Mouse (Mus musculus) retina, adult 2 months (tissue): ENCODE results near the gene 3300002I08Rik.
"Not testable (repeated sequence)": the region's sequence is repeated elsewhere in the genome, so short reads cannot be mapped to it uniquely, and the experiment has no call there.

Experiments used
- DNase-seq: peaks from one replicate; pipeline ENCODE4 v3.0.0-alpha.2; 2012; ENCODE audit warnings: low read depth, low spot score

3300002I08Rik gene

GRCm38 (mm10) chr2:150362113-150362877, at the start of gene 3300002I08Rik:
TSS of gene 3300002I08Rik (minus strand) at chr2:150362765.
- peak; percentile 86 for DNase-seq

GRCm38 (mm10) chr2:150412146-150412545, 49.6 kb upstream of the 3300002I08Rik start:
- DNase-seq = not testable (repeated sequence)

GRCm38 (mm10) chr2:150390198-150390597, 27.6 kb upstream of the 3300002I08Rik start:
- DNase-seq = no peak

- not testable (repeated sequence) for DNase-seq
Measured at GRCm38 (mm10) chr2:150385553-150386106, 23.1 kb upstream of the 3300002I08Rik start.

GRCm38 (mm10) chr2:150362878-150363229, 289 bp upstream of the 3300002I08Rik start:
- DNase-seq = no peak

GRCm38 (mm10) chr2:150357136-150357535, 5.4 kb downstream of the 3300002I08Rik start:
- DNase-seq = not testable (repeated sequence)

- DNase-seq = no peak
Measured at GRCm38 (mm10) chr2:150323402-150323801, 39.2 kb downstream of the 3300002I08Rik start, which contains the start of gene Gm10130. TSS of gene Gm10130 (plus strand) at chr2:150323702.

GRCm38 (mm10) chr2:150318973-150319372, 43.6 kb downstream of the 3300002I08Rik start:
- no peak for DNase-seq

GRCm38 (mm10) chr2:150316140-150316539, 46.4 kb downstream of the 3300002I08Rik start:
- DNase-seq = no peak

GRCm38 (mm10) chr2:150310952-150311884, 51.3 kb downstream of the 3300002I08Rik start:
- peak; percentile 74 for DNase-seq

GRCm38 (mm10) chr2:150307183-150307773, 55.3 kb downstream of the 3300002I08Rik start:
- DNase-seq = no peak

- DNase-seq = no peak
Measured at GRCm38 (mm10) chr2:150299096-150299495, 63.5 kb downstream of the 3300002I08Rik start.

GRCm38 (mm10) chr2:150293669-150294068, 68.9 kb downstream of the 3300002I08Rik start:
- no peak for DNase-seq
